Mouse (Mus musculus) lung, postnatal 25 days (tissue): Measurements from ENCODE around the gene Tnip1.
"Not testable (repeated sequence)": the region's sequence is repeated elsewhere in the genome, so short reads cannot be mapped to it uniquely, and the experiment has no call there.

ENCODE experiments used
- DNase-seq: peaks from one replicate; pipeline ENCODE4 v3.0.0; 2022; ENCODE audit warnings: low spot score

Tnip1 gene

GRCm38 (mm10) chr11:54972049-54972723 is 9.5 kb upstream of the Tnip1 start:
- no peak for DNase-seq

GRCm38 (mm10) chr11:54971365-54972048 is 8.8 kb upstream of the Tnip1 start:
- DNase-seq = no peak

- DNase-seq = no peak
Observed at GRCm38 (mm10) chr11:54965234-54965633, 2.5 kb upstream of the Tnip1 start.

- no peak for DNase-seq
Observed at GRCm38 (mm10) chr11:54961921-54962320, 796 bp downstream of the Tnip1 start.

- DNase-seq = no peak
Observed at GRCm38 (mm10) chr11:54961164-54961850, 1.4 kb downstream of the Tnip1 start.

GRCm38 (mm10) chr11:54960251-54960650 is 2.5 kb downstream of the Tnip1 start:
- DNase-seq = no peak

GRCm38 (mm10) chr11:54958571-54959073 is 4.1 kb downstream of the Tnip1 start:
- DNase-seq = peak; percentile 70

- not testable (repeated sequence) for DNase-seq
Observed at GRCm38 (mm10) chr11:54957708-54958107, 5.0 kb downstream of the Tnip1 start.

GRCm38 (mm10) chr11:54956912-54957311 is 5.8 kb downstream of the Tnip1 start:
- DNase-seq = peak; percentile 15

GRCm38 (mm10) chr11:54955735-54956480 is 6.8 kb downstream of the Tnip1 start:
- DNase-seq = peak; percentile 99

- DNase-seq = not testable (repeated sequence)
Observed at GRCm38 (mm10) chr11:54955400-54955734, 7.3 kb downstream of the Tnip1 start.

- DNase-seq = no peak
Observed at GRCm38 (mm10) chr11:54954716-54955115, 8.0 kb downstream of the Tnip1 start.

GRCm38 (mm10) chr11:54953993-54954446 is 8.7 kb downstream of the Tnip1 start:
- peak; percentile 22 for DNase-seq

- no peak for DNase-seq
Observed at GRCm38 (mm10) chr11:54952651-54953050, 10.1 kb downstream of the Tnip1 start.

- DNase-seq = no peak
Observed at GRCm38 (mm10) chr11:54950684-54951083, 12.0 kb downstream of the Tnip1 start.

GRCm38 (mm10) chr11:54949717-54950116 is 13.0 kb downstream of the Tnip1 start:
- no peak for DNase-seq

GRCm38 (mm10) chr11:54944702-54945101 is 18.0 kb downstream of the Tnip1 start:
- no peak for DNase-seq

GRCm38 (mm10) chr11:54940056-54940455 is 22.7 kb downstream of the Tnip1 start:
- no peak for DNase-seq

- DNase-seq = no peak
Observed at GRCm38 (mm10) chr11:54939501-54939900, 23.2 kb downstream of the Tnip1 start.

- no peak for DNase-seq
Observed at GRCm38 (mm10) chr11:54936771-54937140, 26.0 kb downstream of the Tnip1 start.

- peak; percentile 59 for DNase-seq
Observed at GRCm38 (mm10) chr11:54936035-54936770, 26.5 kb downstream of the Tnip1 start.
